Mouse (Mus musculus) CH12.LX (cell line): Measurements from ENCODE around the gene Hacl1. TPM values are rescaled to one million over a fixed set of nuclear protein-coding genes. Genes with fewer than 3 reads are reported as not detected.

Experiments used
- DNase-seq: peaks from one replicate; pipeline ENCODE4 v3.0.0-alpha.2; 2013; ENCODE audit errors: extremely low read depth
- H3K27ac ChIP-seq: 2 replicates; pipeline ENCODE4 v1.5.1; 2012; ENCODE audit warnings: low read depth, mild to moderate bottlenecking, control low read depth, moderate library complexity; ENCODE audit not compliant: insufficient read depth
- H3K27me3 ChIP-seq: replicated peaks from 2 replicates; pipeline ENCODE3; 2012; ENCODE audit warnings: inconsistent platforms
- H3K36me3 ChIP-seq, 2 experiments: replicated peaks in 1 of 2; 2 replicates each; pipeline versions ENCODE3 to v1.6.1; 2012; ENCODE audit warnings: inconsistent platforms in 1 of 2, low read length in 1 of 2, mild to moderate bottlenecking in 1 of 2, mixed read lengths in 1 of 2, moderate library complexity in 1 of 2; ENCODE audit not compliant: control insufficient read depth in 1 of 2, insufficient read depth in 1 of 2
- H3K4me1 ChIP-seq, 2 experiments: 2 replicates each; pipeline ENCODE4 v1.6.1; 2012; ENCODE audit warnings: inconsistent platforms in 1 of 2, moderate library complexity in 1 of 2; ENCODE audit not compliant: insufficient read depth in 2 of 2, control insufficient read depth in 1 of 2
- H3K4me2 ChIP-seq: 2 replicates; pipeline ENCODE4 v1.6.1; 2012; ENCODE audit warnings: low read depth, mild to moderate bottlenecking, control low read depth; ENCODE audit not compliant: poor library complexity, insufficient read depth, severe bottlenecking
- H3K4me3 ChIP-seq, 3 experiments: fragments of 150-350 bp in 1 of 3; sonication (generic) in 1 of 3; replicated peaks in 1 of 3; 2 replicates each; pipeline versions ENCODE3 to v1.5.1; 2011 to 2012; ENCODE audit warnings: low read depth in 2 of 3, low read length in 2 of 3, mild to moderate bottlenecking in 2 of 3, moderate library complexity in 2 of 3, control low read depth in 1 of 3, improper control_type of control experiment in 1 of 3, inconsistent platforms in 1 of 3, mixed read lengths in 1 of 3; ENCODE audit not compliant: poor library complexity in 1 of 3
- H3K79me2 ChIP-seq: replicated peaks from 2 replicates; pipeline ENCODE4 v1.6.1; 2012; ENCODE audit warnings: mild to moderate bottlenecking, moderate library complexity; ENCODE audit not compliant: control insufficient read depth, poor library complexity, insufficient read depth, severe bottlenecking; ENCODE audit errors: extremely low read depth
- H3K9ac ChIP-seq: 2 replicates; pipeline ENCODE4 v1.6.1; 2012; ENCODE audit warnings: low read depth, mild to moderate bottlenecking, control low read depth, moderate library complexity; ENCODE audit not compliant: insufficient read depth
- H3K9me3 ChIP-seq: replicated peaks from 2 replicates; pipeline ENCODE3; 2012; ENCODE audit warnings: low read length, inconsistent platforms, mixed read lengths
- BHLHE40 ChIP-seq: IDR thresholded peaks from 2 replicates; pipeline ENCODE4 v1.6.1; 2011; ENCODE audit warnings: mild to moderate bottlenecking, low read depth, low read length, improper control_type of control experiment
- CHD1 ChIP-seq: IDR thresholded peaks from 2 replicates; pipeline ENCODE4 v1.6.1; 2012; ENCODE audit warnings: low read depth, low read length, improper control_type of control experiment, inconsistent platforms
- CHD2 ChIP-seq: IDR thresholded peaks from 2 replicates; pipeline ENCODE4 v1.6.1; 2011; ENCODE audit warnings: low read length, improper control_type of control experiment
- CTCF ChIP-seq, 2 experiments: IDR thresholded peaks in 1 of 2; conservative IDR thresholded peaks in 1 of 2; 2 replicates each; pipeline ENCODE4 v1.5.1; 2011 to 2012; ENCODE audit warnings: low read depth in 2 of 2, low read length in 2 of 2, improper control_type of control experiment in 1 of 2, inconsistent platforms in 1 of 2, mild to moderate bottlenecking in 1 of 2, moderate library complexity in 1 of 2
- E2F4 ChIP-seq: IDR thresholded peaks from 2 replicates; pipeline ENCODE4 v1.6.1; 2011; ENCODE audit warnings: low read depth, low read length, improper control_type of control experiment; ENCODE audit not compliant: insufficient replicate concordance
- ETS1 ChIP-seq: conservative IDR thresholded peaks from 2 replicates; pipeline ENCODE4 v1.6.1; 2012; ENCODE audit warnings: low read depth, mild to moderate bottlenecking, inconsistent platforms, low read length, improper control_type of control experiment, moderate library complexity
- IRF4 ChIP-seq: IDR thresholded peaks from 2 replicates; pipeline ENCODE4 v1.6.1; 2014; ENCODE audit warnings: low read depth, mild to moderate bottlenecking, inconsistent platforms, low read length, improper control_type of control experiment
- JUN ChIP-seq: IDR thresholded peaks from 2 replicates; pipeline ENCODE4 v1.6.1; 2011; ENCODE audit warnings: low read depth, mild to moderate bottlenecking, low read length, improper control_type of control experiment, moderate library complexity; ENCODE audit not compliant: insufficient read depth
- MAX ChIP-seq: IDR thresholded peaks from 2 replicates; pipeline ENCODE4 v1.6.1; 2011; ENCODE audit warnings: low read length, improper control_type of control experiment
- MXI1 ChIP-seq: IDR thresholded peaks from 2 replicates; pipeline ENCODE4 v1.6.1; 2011; ENCODE audit warnings: mild to moderate bottlenecking, low read depth, low read length, improper control_type of control experiment
- MYC ChIP-seq: IDR thresholded peaks from 2 replicates; pipeline ENCODE4 v1.6.1; 2011; ENCODE audit warnings: low read depth, mild to moderate bottlenecking, improper control_type of control experiment, low read length
- PAX5 ChIP-seq: IDR thresholded peaks from 2 replicates; pipeline ENCODE4 v1.6.1; 2012; ENCODE audit warnings: low read length, inconsistent platforms, mixed read lengths
- POLR2A ChIP-seq: IDR thresholded peaks from 2 replicates; pipeline ENCODE4 v1.6.1; 2011; ENCODE audit warnings: low read depth, mild to moderate bottlenecking, improper control_type of control experiment, low read length
- RAD21 ChIP-seq: IDR thresholded peaks from 2 replicates; pipeline ENCODE4 v1.6.1; 2011; ENCODE audit warnings: low read depth, mild to moderate bottlenecking, low read length, improper control_type of control experiment, moderate library complexity
- RCOR1 ChIP-seq: conservative IDR thresholded peaks from 2 replicates; pipeline ENCODE4 v1.6.1; 2012; ENCODE audit warnings: low read depth, mild to moderate bottlenecking, inconsistent platforms, low read length, improper control_type of control experiment
- SIN3A ChIP-seq: IDR thresholded peaks from 2 replicates; pipeline ENCODE4 v1.6.1; 2012; ENCODE audit warnings: low read length, improper control_type of control experiment, inconsistent platforms
- TBP ChIP-seq: conservative IDR thresholded peaks from 2 replicates; pipeline ENCODE4 v1.6.1; 2011; ENCODE audit warnings: low read depth, low read length, improper control_type of control experiment
- USF1 ChIP-seq: IDR thresholded peaks from 2 replicates; pipeline ENCODE4 v1.6.1; 2014; ENCODE audit warnings: low read depth, mild to moderate bottlenecking, inconsistent platforms, low read length, improper control_type of control experiment
- ZMIZ1 ChIP-seq: IDR thresholded peaks from 2 replicates; pipeline ENCODE4 v1.6.1; 2012; ENCODE audit warnings: low read depth, mild to moderate bottlenecking, inconsistent platforms, low read length, improper control_type of control experiment
- dilution Hi-C: fragments of 300-500 bp; cut with MboI; formaldehyde crosslinking; loops from 2 replicates; pipeline ENCODE4 v1.14.3; 2020; ENCODE audit warnings: low sequenced_read_pairs; ENCODE audit not compliant: extremely low pct_unique_long_range_greater_than_20kb, extremely low pct_ligation_motif_present
- in situ Hi-C: fragments of 300-500 bp; cut with MboI; formaldehyde crosslinking; loops from 3 replicates; pipeline ENCODE4 v1.14.3; 2019; ENCODE audit warnings: low sequenced_read_pairs, low pct_ligation_motif_present, low pct_unique_long_range_greater_than_20kb, mixed read lengths
- polyA plus RNA-seq: library from polyadenylated mRNA; unstranded; fragments of >175 nt; gene quantifications from 2 replicates; pipeline ENCODE4 v1.2.1, GENCODE M21; 2012; ENCODE audit warnings: low read depth; ENCODE audit not compliant: insufficient read length
- total RNA-seq, 2 experiments: library from RNA; depleted of rRNA; stranded (reverse); fragments of 300-350 nt in 1 of 2; fragments of >200 nt in 1 of 2; gene quantifications; 2 replicates each; pipeline ENCODE4 v1.2.3; 2012 to 2014

Hacl1 gene
- total and polyA plus RNA-seq, 3 experiments: 13.6 to 22.6 (median 20.2) TPM

GRCm38 (mm10) chr14:31560886-31561285 is 80.2 kb downstream of the Hacl1 start:
- Histone ChIP-seq H3K4me1 (peaks cover 10 to 20% of the 10 kb centered on the region in 2 experiments), H3K79me2 (no peaks in the 10 kb centered on the region), H3K4me3 (no peak overlapping the region), H3K36me3 (no peaks in the 10 kb centered on the region), H3K27me3 (no peaks in the 10 kb centered on the region), H3K4me2 (no peak overlapping the region), H3K27ac (no peak overlapping the region), H3K9ac (no peak overlapping the region), H3K9me3 (no peaks in the 10 kb centered on the region)
- no peak for TF ChIP-seq ETS1
- TF ChIP-seq BHLHE40: no peak
- TF ChIP-seq JUN: no peak
- no peak for TF ChIP-seq CHD2
- no peak for TF ChIP-seq CTCF (conservative IDR thresholded peaks at IDR 0.05 in 1 of 2, IDR thresholded peaks at IDR 0.05 in 1 of 2; ENCODE audit: low read depth in 2 of 2, low read length in 2 of 2)
- no peak for TF ChIP-seq IRF4
- TF ChIP-seq POLR2A: no peak
- no peak for TF ChIP-seq MAX
- no peak for TF ChIP-seq CHD1
- no peak for TF ChIP-seq USF1
- no peak for TF ChIP-seq SIN3A
- no peak for TF ChIP-seq RCOR1
- in situ Hi-C loops: no loop called here
- dilution Hi-C loops: no loop called here
- DNase-seq: no peak

GRCm38 (mm10) chr14:31559216-31559615 is 81.9 kb downstream of the Hacl1 start:
- Histone ChIP-seq H3K4me1 (peaks cover 16 to 26% of the 10 kb centered on the region in 2 experiments), H3K9ac (no peak overlapping the region), H3K9me3 (no peaks in the 10 kb centered on the region), H3K36me3 (no peaks in the 10 kb centered on the region), H3K79me2 (no peaks in the 10 kb centered on the region), H3K27ac (no peak overlapping the region), H3K4me3 (no peak overlapping the region), H3K4me2 (no peak overlapping the region), H3K27me3 (no peaks in the 10 kb centered on the region)
- dilution Hi-C loops (no loop called here), in situ Hi-C loops (no loop called here)
- no peak for DNase-seq
- TF ChIP-seq ZMIZ1: no peak
- TF ChIP-seq TBP: no peak
- no peak for TF ChIP-seq RAD21
- TF ChIP-seq E2F4: no peak
- TF ChIP-seq USF1: no peak
- TF ChIP-seq PAX5: no peak
- no peak for TF ChIP-seq MXI1
- no peak for TF ChIP-seq JUN
- no peak for TF ChIP-seq ETS1
- TF ChIP-seq MYC: no peak
